Mouse (Mus musculus): Measurements from ENCODE around the gene Foxn2.

DNA sequence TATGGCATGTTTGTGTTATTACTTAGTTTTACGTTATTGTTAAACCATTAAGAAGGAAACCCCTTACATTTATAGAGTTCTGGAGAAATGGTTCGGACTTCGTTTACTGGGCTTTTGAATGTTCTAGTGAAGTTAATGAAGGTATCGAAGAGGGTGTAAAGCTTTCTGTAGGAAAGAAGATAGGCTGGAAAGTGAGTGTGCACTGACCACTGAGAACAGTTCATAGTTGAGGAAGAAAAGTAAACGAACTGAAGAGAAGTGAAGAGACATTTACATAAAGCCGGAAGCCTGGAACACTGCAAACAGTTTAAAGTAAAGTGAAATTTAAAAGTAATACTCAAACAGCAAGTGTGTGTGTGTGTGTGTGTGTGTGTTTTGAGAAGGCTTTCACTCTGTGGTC, 2.1 kb downstream of the Foxn2 start:
- TF ChIP-seq POLR2A (IDR thresholded peaks at IDR 0.05; ENCODE audit: low read depth, low read length), result no peak
- no peak for TF ChIP-seq CTCF (IDR thresholded peaks at IDR 0.05; ENCODE audit: borderline replicate concordance, insufficient read depth, low read length)
